Mouse (Mus musculus) myocyte (in vitro differentiated cells): Measurements from ENCODE around the gene Doc2b. TPM values are rescaled to one million over a fixed set of nuclear protein-coding genes. Genes with fewer than 3 reads are reported as not detected.

Experiments used
- H3K27me3 ChIP-seq: one replicate; pipeline ENCODE4 v1.6.1; 2011; ENCODE audit not compliant: control insufficient read depth, insufficient read depth, insufficient read length
- H3K36me3 ChIP-seq: one replicate; pipeline ENCODE4 v1.6.1; 2011; ENCODE audit not compliant: control insufficient read depth, insufficient read depth
- H3K4me2 ChIP-seq: one replicate; pipeline ENCODE4 v1.6.1; 2011; ENCODE audit warnings: low read depth, control low read depth
- H3K4me3 ChIP-seq: one replicate; pipeline ENCODE4 v1.5.1; 2011; ENCODE audit warnings: mild to moderate bottlenecking, control low read depth, moderate library complexity
- H3K79me2 ChIP-seq: one replicate; pipeline ENCODE4 v1.6.1; 2011; ENCODE audit not compliant: control insufficient read depth, insufficient read depth
- H3ac ChIP-seq: one replicate; pipeline ENCODE4 v1.6.1; 2011; ENCODE audit not compliant: control insufficient read depth, insufficient read length
- CEBPB ChIP-seq: IDR thresholded peaks from 2 replicates; pipeline ENCODE4 v1.6.1; 2011; ENCODE audit warnings: mild to moderate bottlenecking, moderate library complexity; ENCODE audit not compliant: poor library complexity, insufficient read depth, severe bottlenecking
- E2F4 ChIP-seq: IDR thresholded peaks from one replicate; pipeline ENCODE4 v1.6.1; 2011; ENCODE audit warnings: mild to moderate bottlenecking, control low read depth, moderate library complexity; ENCODE audit not compliant: insufficient read depth
- MAX ChIP-seq: IDR thresholded peaks from one replicate; pipeline ENCODE4 v1.6.1; 2011; ENCODE audit warnings: low read depth, mild to moderate bottlenecking, control low read depth
- MYOD1 ChIP-seq, 3 experiments: IDR thresholded peaks; one replicate each; pipeline ENCODE4 v1.6.1; 2011; ENCODE audit warnings: control low read depth in 2 of 3, low read depth in 2 of 3, mild to moderate bottlenecking in 2 of 3, moderate library complexity in 1 of 3; ENCODE audit not compliant: insufficient read length in 2 of 3, control insufficient read depth in 1 of 3
- MYOG ChIP-seq, 3 experiments: IDR thresholded peaks; one replicate each; pipeline ENCODE4 v1.6.1; 2011; ENCODE audit warnings: control low read depth in 2 of 3, low read depth in 2 of 3, mild to moderate bottlenecking in 2 of 3; ENCODE audit not compliant: insufficient read length in 2 of 3, control insufficient read depth in 1 of 3, insufficient read depth in 1 of 3
- POLR2A ChIP-seq: IDR thresholded peaks from one replicate; pipeline ENCODE4 v1.6.1; 2011; ENCODE audit warnings: low read depth, mild to moderate bottlenecking, control low read depth, moderate library complexity; ENCODE audit not compliant: insufficient read length
- POLR2AphosphoS2 ChIP-seq: IDR thresholded peaks from one replicate; pipeline ENCODE4 v1.6.1; 2011; ENCODE audit warnings: low read depth, control low read depth; ENCODE audit not compliant: insufficient read length
- REST ChIP-seq: IDR thresholded peaks from one replicate; pipeline ENCODE4 v1.6.1; 2011; ENCODE audit warnings: mild to moderate bottlenecking, control low read depth, moderate library complexity; ENCODE audit not compliant: insufficient read depth, insufficient read length
- SRF ChIP-seq: IDR thresholded peaks from one replicate; pipeline ENCODE4 v1.6.1; 2011; ENCODE audit warnings: low read depth; ENCODE audit not compliant: control insufficient read depth, insufficient read length
- TCF12 ChIP-seq: IDR thresholded peaks from one replicate; pipeline ENCODE4 v1.6.1; 2011; ENCODE audit warnings: mild to moderate bottlenecking, control low read depth; ENCODE audit not compliant: poor library complexity, insufficient read depth, severe bottlenecking
- TCF3 ChIP-seq: IDR thresholded peaks from one replicate; pipeline ENCODE4 v1.6.1; 2011; ENCODE audit warnings: low read depth, control low read depth; ENCODE audit not compliant: insufficient read length
- USF1 ChIP-seq: IDR thresholded peaks from one replicate; pipeline ENCODE4 v1.6.1; 2011; ENCODE audit warnings: low read depth, mild to moderate bottlenecking, control low read depth, moderate library complexity
- polyA plus RNA-seq: library from polyadenylated mRNA; unstranded; fragments of >200 nt; fragmentation: generic; extraction: Trizol; gene quantifications from one replicate; pipeline ENCODE4 v1.2.1, GENCODE M21; 2012; ENCODE audit warnings: missing spikeins

The Doc2b gene
- polyA plus RNA-seq, 1 experiment, result 0.10 TPM

DNA sequence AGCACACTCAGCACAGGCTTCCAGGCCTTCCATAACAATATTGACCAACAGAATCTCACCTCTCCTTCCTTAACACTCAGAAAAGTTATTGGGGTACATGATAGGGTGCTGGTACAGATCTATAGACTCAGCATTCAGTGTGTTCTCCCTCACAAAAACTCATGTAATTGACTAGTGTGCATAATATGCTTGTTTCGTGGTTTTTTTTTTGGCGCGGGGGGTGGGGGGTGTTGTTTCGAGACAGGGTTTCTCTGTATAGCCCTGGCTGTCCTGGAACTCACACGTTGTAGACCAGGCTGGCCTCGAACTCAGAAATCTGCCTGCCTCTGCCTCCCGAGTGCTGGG lies 57.4 kb downstream of the Doc2b start:
- no peak overlapping the region for H3K4me2 ChIP-seq
- peaks cover 10% of the 10 kb centered on the region for H3K36me3 ChIP-seq
- H3ac ChIP-seq, result no peak overlapping the region
- H3K4me3 ChIP-seq, result no peak overlapping the region
- TF ChIP-seq MAX, result no peak
- no peak for TF ChIP-seq SRF
- no peak for TF ChIP-seq MYOD1 (IDR thresholded peaks at IDR 0.05; ENCODE audit: control insufficient read depth in 1 of 3, insufficient read length in 2 of 3, low read depth in 2 of 3)
- no peak for TF ChIP-seq POLR2A
- no peak for TF ChIP-seq E2F4
- TF ChIP-seq TCF12, result no peak
- no peak for TF ChIP-seq TCF3
- no peak for TF ChIP-seq USF1
- TF ChIP-seq MYOG (IDR thresholded peaks at IDR 0.05; ENCODE audit: control insufficient read depth in 1 of 3, insufficient read depth in 1 of 3, insufficient read length in 2 of 3, low read depth in 2 of 3), result no peak
- no peak for TF ChIP-seq REST
- TF ChIP-seq POLR2AphosphoS2, result no peak
- TF ChIP-seq CEBPB, result no peak
- no peaks in the 10 kb centered on the region for H3K27me3 ChIP-seq
- peaks cover 100% of the 10 kb centered on the region for H3K79me2 ChIP-seq

DNA sequence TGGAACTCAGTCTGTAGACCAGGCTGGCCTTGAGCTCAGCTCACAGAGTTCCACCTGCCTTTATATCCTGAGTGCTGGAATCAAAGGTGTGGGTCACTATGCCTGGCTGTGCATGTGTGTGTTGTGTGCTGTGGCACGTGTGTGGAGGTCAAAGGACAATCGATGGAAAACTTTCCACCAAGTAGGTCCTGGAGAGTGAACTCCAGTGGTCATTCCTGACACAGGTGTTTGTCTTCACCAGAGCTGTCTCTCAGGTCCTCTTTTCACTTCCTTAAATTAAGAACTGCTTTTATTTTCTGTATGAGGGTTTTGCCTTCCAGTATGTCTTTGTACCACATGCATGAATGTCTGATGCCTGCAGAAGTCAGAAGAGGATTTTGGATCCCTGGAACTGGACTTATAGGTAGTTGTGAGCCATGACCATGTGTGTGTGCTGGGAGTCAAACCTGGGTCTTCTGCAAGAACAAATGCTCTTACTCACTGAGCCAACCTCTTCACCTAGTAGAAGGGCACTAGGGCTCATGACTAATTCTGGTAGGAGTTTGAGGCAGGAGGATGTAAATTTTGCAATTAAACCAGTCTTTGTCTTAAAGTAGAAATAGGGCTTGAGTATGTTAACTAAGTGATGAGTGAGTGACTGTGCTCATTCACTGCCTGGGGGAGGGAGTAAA lies 57.9 kb downstream of the Doc2b start:
- TF ChIP-seq POLR2AphosphoS2, result peak; percentile 41
- TF ChIP-seq SRF, result no peak
- peak; percentile 20 for TF ChIP-seq POLR2A
- Histone ChIP-seq H3K79me2 (peaks cover 97% of the 10 kb centered on the region), H3K4me3 (no peak overlapping the region), H3K27me3 (no peaks in the 10 kb centered on the region), H3ac (no peak overlapping the region), H3K36me3 (peaks cover 10% of the 10 kb centered on the region), H3K4me2 (peak overlapping the region; percentile 67)

- H3K27me3 ChIP-seq, result no peaks in the 10 kb centered on the region
- peaks cover 88% of the 10 kb centered on the region for H3K79me2 ChIP-seq
- H3K4me2 ChIP-seq, result peak overlapping the region; percentile 67
- no peak overlapping the region for H3K4me3 ChIP-seq
- peaks cover 10% of the 10 kb centered on the region for H3K36me3 ChIP-seq
- no peak for TF ChIP-seq POLR2A
- no peak for TF ChIP-seq MAX
- no peak for TF ChIP-seq TCF3
- TF ChIP-seq CEBPB, result no peak
- no peak overlapping the region for H3ac ChIP-seq
Observed at GRCm38 (mm10) chr11:75736978-75737377, 58.9 kb downstream of the Doc2b start.

GRCm38 (mm10) chr11:75735462-75736252 lies 60.2 kb downstream of the Doc2b start:
- Histone ChIP-seq H3K79me2 (peaks cover 74% of the 10 kb centered on the region), H3K4me3 (peak overlapping the region; percentile 75), H3ac (no peak overlapping the region), H3K27me3 (no peaks in the 10 kb centered on the region), H3K4me2 (peak overlapping the region; percentile 94), H3K36me3 (peaks cover 4% of the 10 kb centered on the region)
- TF ChIP-seq TCF12, result no peak
- no peak for TF ChIP-seq MYOD1 (IDR thresholded peaks at IDR 0.05; ENCODE audit: control insufficient read depth in 1 of 3, insufficient read length in 2 of 3, low read depth in 2 of 3)
- no peak for TF ChIP-seq REST
- TF ChIP-seq MYOG (IDR thresholded peaks at IDR 0.05; ENCODE audit: control insufficient read depth in 1 of 3, insufficient read depth in 1 of 3, insufficient read length in 2 of 3, low read depth in 2 of 3), result no peak
- no peak for TF ChIP-seq TCF3
- TF ChIP-seq E2F4, result no peak
- TF ChIP-seq CEBPB, result no peak
- TF ChIP-seq USF1, result no peak
- no peak for TF ChIP-seq SRF
- no peak for TF ChIP-seq POLR2A
- no peak for TF ChIP-seq MAX

GRCm38 (mm10) chr11:75733227-75733940 lies 62.5 kb downstream of the Doc2b start:
- Histone ChIP-seq H3K36me3 (peaks cover 4% of the 10 kb centered on the region), H3K27me3 (no peaks in the 10 kb centered on the region), H3K79me2 (peaks cover 52% of the 10 kb centered on the region), H3ac (peak overlapping the region; percentile 83), H3K4me2 (peak overlapping the region; percentile 94), H3K4me3 (peak overlapping the region; percentile 75)
- TF ChIP-seq SRF (no peak), USF1 (no peak), MYOG (IDR thresholded peaks at IDR 0.05; ENCODE audit: control insufficient read depth in 1 of 3, insufficient read depth in 1 of 3, insufficient read length in 2 of 3, low read depth in 2 of 3) (no peak), POLR2AphosphoS2 (peak; percentile 30)
